Mouse (Mus musculus) forebrain, postnatal 0 days (tissue): ENCODE results near the gene Exoc6. TPM values are rescaled to one million over a fixed set of nuclear protein-coding genes. Genes with fewer than 3 reads are reported as not detected.

Experiments
- ATAC-seq: fragments of 200-750 bp; cut with Nextera tagmentation; 2 replicates; pipeline ENCODE4 v1.8.0; 2017; ENCODE audit warnings: mild to moderate bottlenecking, moderate library complexity
- DNase-seq: peaks from one replicate; pipeline ENCODE4 v3.0.0-alpha.2; 2015
- H3K27ac ChIP-seq: fragments of 300-500 bp; sonication (generic); 2 replicates; pipeline ENCODE4 v1.5.1; 2014; ENCODE audit warnings: low read depth, mild to moderate bottlenecking, antibody characterized with exemption, low read length, moderate library complexity, mixed read lengths
- H3K27me3 ChIP-seq: fragments of 300-500 bp; sonication (generic); 2 replicates; pipeline ENCODE4 v1.6.1; 2014; ENCODE audit warnings: mild to moderate bottlenecking, low read length, mixed read lengths; ENCODE audit not compliant: insufficient read depth
- H3K36me3 ChIP-seq: fragments of 300-500 bp; sonication (generic); 2 replicates; pipeline ENCODE4 v1.6.1; 2014; ENCODE audit warnings: mild to moderate bottlenecking, moderate library complexity; ENCODE audit not compliant: insufficient read depth
- H3K4me1 ChIP-seq: fragments of 300-500 bp; sonication (generic); 2 replicates; pipeline ENCODE4 v1.6.1; 2014; ENCODE audit warnings: antibody characterized with exemption; ENCODE audit not compliant: insufficient read depth
- H3K4me2 ChIP-seq: fragments of 300-500 bp; sonication (generic); 2 replicates; pipeline ENCODE4 v1.6.1; 2014; ENCODE audit warnings: low read depth, mild to moderate bottlenecking, moderate library complexity
- H3K4me3 ChIP-seq: fragments of 300-500 bp; sonication (generic); 2 replicates; pipeline ENCODE4 v1.5.1; 2014; ENCODE audit warnings: low read depth, low read length, mixed read lengths
- H3K9ac ChIP-seq: fragments of 300-500 bp; sonication (generic); 2 replicates; pipeline ENCODE4 v1.6.1; 2014; ENCODE audit warnings: mild to moderate bottlenecking
- H3K9me3 ChIP-seq: fragments of 300-500 bp; sonication (generic); 2 replicates; pipeline ENCODE4 v1.6.1; 2016; ENCODE audit warnings: low read length
- CTCF ChIP-seq: sonication (generic); IDR thresholded peaks from 2 replicates; pipeline ENCODE4 v1.5.1; 2016; ENCODE audit warnings: antibody characterized with exemption, control low read depth, low read depth
- WGBS: fragments of 180-500 bp; shearing (Covaris S2); extraction: QIAGEN DNeasy Blood & Tissue Kit; methylation state at CpG from one replicate; pipeline ENCODE4 v1.1.7; 2014; 5-methylcytosine and 5-hydroxymethylcytosine counted together
- polyA plus RNA-seq: library from polyadenylated mRNA; unstranded; fragments of >200 nt; fragmentation: Nextera tagmentation; extraction: Ambion mirVana; gene quantifications from 2 replicates; pipeline ENCODE4 v1.2.1, GENCODE M21; 2015
- total RNA-seq: library from RNA; depleted of rRNA; stranded (reverse); fragments of >200 nt; gene quantifications from 2 replicates; pipeline ENCODE4 v1.2.3, GENCODE M21; 2014; rRNA removed

The Exoc6 gene
- total and polyA plus RNA-seq, 2 experiments from 2014 or later: 34.3 to 42.9 TPM

GRCm38 (mm10) chr19:37726585-37726984, 176.4 kb downstream of the Exoc6 start:
- WGBS: 91% methylated on average over 7 of the region's 7 CpGs
- Histone ChIP-seq H3K36me3 (no peaks in the 10 kb centered on the region), H3K27me3 (no peaks in the 10 kb centered on the region), H3K4me2 (no peak overlapping the region), H3K4me1 (no peaks in the 10 kb centered on the region), H3K9me3 (no peaks in the 10 kb centered on the region), H3K27ac (no peak overlapping the region), H3K4me3 (no peak overlapping the region), H3K9ac (no peak overlapping the region)
- DNase-seq (no peak), ATAC-seq (no peak)
- TF ChIP-seq CTCF: no peak

- Histone ChIP-seq H3K36me3 (no peaks in the 10 kb centered on the region), H3K9me3 (no peaks in the 10 kb centered on the region), H3K4me3 (no peak overlapping the region), H3K27ac (no peak overlapping the region), H3K9ac (no peak overlapping the region), H3K27me3 (no peaks in the 10 kb centered on the region), H3K4me2 (no peak overlapping the region), H3K4me1 (no peaks in the 10 kb centered on the region)
- WGBS: 85% methylated on average over 2 of the region's 2 CpGs
- DNase-seq (no peak), ATAC-seq (no peak)
- TF ChIP-seq CTCF: no peak
Observed at GRCm38 (mm10) chr19:37727366-37727765, 177.1 kb downstream of the Exoc6 start.

Other genes starting within 250 kb of the Exoc6 start
- gene Ide, start 212.6 kb upstream of the Exoc6 start, total RNA-seq: 20.4 and 25.7 TPM in 2 replicates
- 18.1 and 31.1 TPM in 2 replicates for gene Ide, start 212.6 kb upstream of the Exoc6 start, polyA plus RNA-seq
- gene Kif11, start 174.0 kb upstream of the Exoc6 start, total RNA-seq: 9.1 and 15.2 TPM in 2 replicates
- 5.4 and 6.3 TPM in 2 replicates for gene Kif11, start 174.0 kb upstream of the Exoc6 start, polyA plus RNA-seq
- gene Hhex, start 115.6 kb upstream of the Exoc6 start, total RNA-seq: 0.69 and 1.1 TPM in 2 replicates
- 2.1 and 3.4 TPM in 2 replicates for gene Hhex, start 115.6 kb upstream of the Exoc6 start, polyA plus RNA-seq
- not detected in 2 replicates for gene Cyp26c1, start 135.2 kb downstream of the Exoc6 start, total RNA-seq
- not detected in 2 replicates for gene Cyp26c1, start 135.2 kb downstream of the Exoc6 start, polyA plus RNA-seq
- gene Cyp26a1, start 147.4 kb downstream of the Exoc6 start, total RNA-seq: not detected in 2 replicates
- 0.13 and 0.42 TPM in 2 replicates for gene Cyp26a1, start 147.4 kb downstream of the Exoc6 start, polyA plus RNA-seq